Mouse (Mus musculus) colon, adult 2 months (tissue): Measurements from ENCODE around the gene Hivep2. TPM values are rescaled to one million over a fixed set of nuclear protein-coding genes. Genes with fewer than 3 reads are reported as not detected.

Experiments
- polyA plus RNA-seq: library from polyadenylated mRNA; depleted of rRNA; stranded (reverse); fragments of >200 nt; gene quantifications from 2 replicates; pipeline ENCODE4 v1.2.3, GENCODE M21; 2012; rRNA removed

The Hivep2 gene
- polyA plus RNA-seq: 4.7 and 5.3 TPM in 2 replicates

DNA sequence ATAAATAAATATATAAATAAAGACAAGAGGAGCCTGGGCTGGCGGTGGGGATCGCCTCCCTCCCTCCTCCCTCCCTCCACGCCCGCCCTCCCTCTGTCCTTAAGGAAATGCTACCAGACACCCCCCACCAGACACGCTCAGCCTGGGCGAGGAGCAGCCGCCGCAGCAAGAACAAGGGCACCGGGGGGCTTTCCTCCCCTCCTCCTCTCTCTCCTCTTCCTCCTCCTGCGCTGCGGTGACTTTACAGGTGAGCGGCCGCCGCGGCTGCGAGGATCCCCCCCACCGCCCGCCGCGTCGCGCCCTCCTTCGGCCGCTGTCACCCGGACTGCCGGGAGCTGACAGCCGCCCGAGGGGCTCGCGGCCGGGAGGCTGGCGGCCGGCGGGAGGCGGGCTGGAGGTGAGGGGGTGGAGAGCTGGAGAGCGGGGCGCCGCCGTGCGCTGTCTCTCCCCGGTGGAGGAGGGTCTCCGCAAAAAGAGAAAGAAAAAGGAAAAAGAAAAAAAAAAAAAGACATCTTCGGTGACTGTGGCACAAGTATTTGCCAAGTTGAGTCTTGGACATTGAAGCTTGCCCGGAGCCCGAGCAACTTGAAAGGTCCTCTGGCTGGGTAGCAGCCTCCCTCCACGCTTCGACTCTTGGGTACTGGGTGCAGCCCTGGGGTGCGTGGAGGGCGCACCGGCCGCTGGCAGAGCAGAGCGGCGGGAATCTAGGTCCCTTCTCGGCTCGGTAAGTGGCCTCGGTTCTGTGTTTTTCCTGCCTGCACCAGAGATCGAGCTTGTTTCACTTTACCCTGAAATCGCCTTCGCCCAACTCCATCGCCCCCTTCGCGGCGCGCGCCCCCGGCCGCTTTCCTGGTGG is at the start of gene Hivep2:
Gene Hivep2 (plus strand): TSS at position 102 of the 856 bp plus-strand sequence.

Other genes starting within 250 kb of the Hivep2 start
- 80.4 and 108 TPM in 2 replicates for gene Aig1, start 97.1 kb upstream of the Hivep2 start, polyA plus RNA-seq